Mouse (Mus musculus) erythroblast, embryonic 14.5 days (primary cell): Measurements from ENCODE around the gene Mfsd12.

ENCODE experiments used
- GATA1 ChIP-seq: IDR thresholded peaks from 2 replicates; pipeline ENCODE4 v1.6.1; 2012; ENCODE audit warnings: low read length, inconsistent platforms, mixed read lengths
- TAL1 ChIP-seq: IDR thresholded peaks from 3 replicates; pipeline ENCODE4 v1.6.1; 2012; ENCODE audit warnings: low read length, inconsistent platforms, mixed read lengths

- no peak for TF ChIP-seq TAL1
- no peak for TF ChIP-seq GATA1
These were observed 43.9 kb downstream of the Mfsd12 start for GRCm38 (mm10) chr10:81401205-81401520.
